Mouse (Mus musculus): ENCODE results near the gene Mthfd1. TPM values are rescaled to one million over a fixed set of nuclear protein-coding genes. Genes with fewer than 3 reads are reported as not detected.
"Not testable (repeated sequence)": the region's sequence is repeated elsewhere in the genome, so short reads cannot be mapped to it uniquely, and the experiment has no call there.

Mthfd1 gene
- total RNA-seq (2012; rRNA removed), result 182 and 198 TPM in 2 replicates

GRCm38 (mm10) chr12:76254725-76255498 lies at the start of gene Mthfd1:
Gene Mthfd1 (plus strand): TSS chr12:76255298.
- DNase-seq (ENCODE audit: low read depth, low spot score), result peak; percentile 92
- H3K36me3 ChIP-seq (ENCODE audit: control insufficient read depth, insufficient read depth, low read length, poor library complexity, severe bottlenecking), result no peaks in the 10 kb centered on the region; the same call in 1 of the 2 replicates
- H3K27ac ChIP-seq (ENCODE audit: insufficient read depth, low read depth, low read length, poor library complexity, severe bottlenecking), result peak within 1 kb of the TSS; percentile 78
- H3K4me1 ChIP-seq (ENCODE audit: control insufficient read depth in 2 of 2, insufficient read depth in 2 of 2, low read length in 2 of 2, poor library complexity in 1 of 2), result peaks cover 0 to 15% of the 10 kb centered on the region in 2 experiments; a peak in 3 of 4 replicates
- peak; percentile 89 for TF ChIP-seq CHD2 (IDR thresholded peaks at IDR 0.05; ENCODE audit: low read depth, low read length)
- no peak for TF ChIP-seq ZNF384 (IDR thresholded peaks at IDR 0.05; ENCODE audit: low read depth, low read length)
- peak; percentile 38; the same call in 1 of the 2 replicates for TF ChIP-seq HCFC1 (IDR thresholded peaks at IDR 0.05; ENCODE audit: borderline replicate concordance, insufficient read depth, low read length)
- H3K4me3 ChIP-seq (ENCODE audit: insufficient read depth in 1 of 2, low read depth in 1 of 2, low read length in 2 of 2, poor library complexity in 1 of 2, severe bottlenecking in 1 of 2), result peak within 1 kb of the TSS; percentile 84 to 88
- peak within 1 kb of the TSS; percentile 87 for H3K9ac ChIP-seq (ENCODE audit: insufficient read depth, low read depth, low read length, poor library complexity, severe bottlenecking)
- in situ Hi-C loops (cut with MboI; ENCODE audit: low sequenced_read_pairs in 2 of 2, unreplicated experiment in 2 of 2), result no loop called here
- H3K9me3 ChIP-seq (ENCODE audit: control insufficient read depth, insufficient read depth, low read depth, low read length), result no peaks in the 10 kb centered on the region

- H3K9ac ChIP-seq (ENCODE audit: insufficient read depth, low read depth, low read length, poor library complexity, severe bottlenecking), result no peak overlapping the region
- H3K4me1 ChIP-seq (ENCODE audit: control insufficient read depth in 2 of 2, insufficient read depth in 2 of 2, low read length in 2 of 2, poor library complexity in 1 of 2), result peaks cover 2 to 9% of the 10 kb centered on the region in 2 experiments; a peak in 2 of 4 replicates
- H3K9me3 ChIP-seq (ENCODE audit: control insufficient read depth, insufficient read depth, low read depth, low read length), result no peaks in the 10 kb centered on the region
- no peak overlapping the region for H3K4me3 ChIP-seq (ENCODE audit: insufficient read depth in 1 of 2, low read depth in 1 of 2, low read length in 2 of 2, poor library complexity in 1 of 2, severe bottlenecking in 1 of 2)
- H3K36me3 ChIP-seq (ENCODE audit: control insufficient read depth, insufficient read depth, low read length, poor library complexity, severe bottlenecking), result no peaks in the 10 kb centered on the region
- DNase-seq (ENCODE audit: low read depth, low spot score), result no peak
- TF ChIP-seq ZNF384 (IDR thresholded peaks at IDR 0.05; ENCODE audit: low read depth, low read length), result no peak
- TF ChIP-seq ZC3H11A (IDR thresholded peaks at IDR 0.05; ENCODE audit: borderline replicate concordance, low read depth, low read length), result no peak
- no peak for TF ChIP-seq HCFC1 (IDR thresholded peaks at IDR 0.05; ENCODE audit: borderline replicate concordance, insufficient read depth, low read length)
- TF ChIP-seq CHD2 (IDR thresholded peaks at IDR 0.05; ENCODE audit: low read depth, low read length), result no peak
- TF ChIP-seq MAFK (IDR thresholded peaks at IDR 0.05; ENCODE audit: insufficient read depth, low read depth, low read length), result no peak
- in situ Hi-C loops (cut with MboI; ENCODE audit: low sequenced_read_pairs in 2 of 2, unreplicated experiment in 2 of 2), result no loop called here
- H3K27ac ChIP-seq (ENCODE audit: insufficient read depth, low read depth, low read length, poor library complexity, severe bottlenecking), result no peak overlapping the region
Observed at GRCm38 (mm10) chr12:76209429-76209974, 45.6 kb upstream of the Mthfd1 start.

- in situ Hi-C loops (cut with MboI; ENCODE audit: low sequenced_read_pairs in 2 of 2, unreplicated experiment in 2 of 2), result no loop called here
- peak overlapping the region; percentile 91; the same call in 1 of the 2 replicates for H3K27ac ChIP-seq (ENCODE audit: insufficient read depth, low read depth, low read length, poor library complexity, severe bottlenecking)
- H3K4me1 ChIP-seq (ENCODE audit: control insufficient read depth in 2 of 2, insufficient read depth in 2 of 2, low read length in 2 of 2, poor library complexity in 1 of 2), result peaks cover 7 to 9% of the 10 kb centered on the region in 2 experiments
- H3K9ac ChIP-seq (ENCODE audit: insufficient read depth, low read depth, low read length, poor library complexity, severe bottlenecking), result peak overlapping the region; percentile 48; the same call in 1 of the 2 replicates
- DNase-seq (ENCODE audit: low read depth, low spot score), result no peak
- TF ChIP-seq HCFC1 (IDR thresholded peaks at IDR 0.05; ENCODE audit: borderline replicate concordance, insufficient read depth, low read length) (no peak), CHD2 (IDR thresholded peaks at IDR 0.05; ENCODE audit: low read depth, low read length) (peak; percentile 52)
- H3K4me3 ChIP-seq (ENCODE audit: insufficient read depth in 1 of 2, low read depth in 1 of 2, low read length in 2 of 2, poor library complexity in 1 of 2, severe bottlenecking in 1 of 2), result peak overlapping the region; percentile 32 to 77; a peak in 3 of 4 replicates
- H3K36me3 ChIP-seq (ENCODE audit: control insufficient read depth, insufficient read depth, low read length, poor library complexity, severe bottlenecking), result no peaks in the 10 kb centered on the region
- H3K9me3 ChIP-seq (ENCODE audit: control insufficient read depth, insufficient read depth, low read depth, low read length), result no peaks in the 10 kb centered on the region
Observed at GRCm38 (mm10) chr12:76215121-76215520, 40.0 kb upstream of the Mthfd1 start.

GRCm38 (mm10) chr12:76216716-76217115 lies 38.4 kb upstream of the Mthfd1 start:
- DNase-seq (ENCODE audit: low read depth, low spot score), result peak; percentile 85
- Histone ChIP-seq H3K36me3 (ENCODE audit: control insufficient read depth, insufficient read depth, low read length, poor library complexity, severe bottlenecking) (no peaks in the 10 kb centered on the region), H3K9ac (ENCODE audit: insufficient read depth, low read depth, low read length, poor library complexity, severe bottlenecking) (peak overlapping the region; percentile 85), H3K4me1 (ENCODE audit: control insufficient read depth in 2 of 2, insufficient read depth in 2 of 2, low read length in 2 of 2, poor library complexity in 1 of 2) (peaks cover 5 to 11% of the 10 kb centered on the region in 2 experiments), H3K4me3 (ENCODE audit: insufficient read depth in 1 of 2, low read depth in 1 of 2, low read length in 2 of 2, poor library complexity in 1 of 2, severe bottlenecking in 1 of 2) (peak overlapping the region; percentile 77 to 82), H3K9me3 (ENCODE audit: control insufficient read depth, insufficient read depth, low read depth, low read length) (no peaks in the 10 kb centered on the region), H3K27ac (ENCODE audit: insufficient read depth, low read depth, low read length, poor library complexity, severe bottlenecking) (peak overlapping the region; percentile 91)
- in situ Hi-C loops (cut with MboI; ENCODE audit: low sequenced_read_pairs in 2 of 2, unreplicated experiment in 2 of 2), result no loop called here
- no peak for TF ChIP-seq ZC3H11A (IDR thresholded peaks at IDR 0.05; ENCODE audit: borderline replicate concordance, low read depth, low read length)
- no peak for TF ChIP-seq ZNF384 (IDR thresholded peaks at IDR 0.05; ENCODE audit: low read depth, low read length)
- no peak for TF ChIP-seq HCFC1 (IDR thresholded peaks at IDR 0.05; ENCODE audit: borderline replicate concordance, insufficient read depth, low read length)
- no peak for TF ChIP-seq CHD2 (IDR thresholded peaks at IDR 0.05; ENCODE audit: low read depth, low read length)
- TF ChIP-seq MAFK (IDR thresholded peaks at IDR 0.05; ENCODE audit: insufficient read depth, low read depth, low read length), result no peak

- H3K4me3 ChIP-seq (ENCODE audit: insufficient read depth in 1 of 2, low read depth in 1 of 2, low read length in 2 of 2, poor library complexity in 1 of 2, severe bottlenecking in 1 of 2); H3K27ac ChIP-seq (ENCODE audit: insufficient read depth, low read depth, low read length, poor library complexity, severe bottlenecking); in situ Hi-C loops (cut with MboI; ENCODE audit: low sequenced_read_pairs in 2 of 2, unreplicated experiment in 2 of 2); H3K36me3 ChIP-seq (ENCODE audit: control insufficient read depth, insufficient read depth, low read length, poor library complexity, severe bottlenecking); DNase-seq (ENCODE audit: low read depth, low spot score); H3K4me1 ChIP-seq (ENCODE audit: control insufficient read depth in 2 of 2, insufficient read depth in 2 of 2, low read length in 2 of 2, poor library complexity in 1 of 2); H3K9me3 ChIP-seq (ENCODE audit: control insufficient read depth, insufficient read depth, low read depth, low read length): not testable (repeated sequence)
- H3K9ac ChIP-seq (ENCODE audit: insufficient read depth, low read depth, low read length, poor library complexity, severe bottlenecking), result peak overlapping the region; percentile 62; the same call in 1 of the 2 replicates
Observed at GRCm38 (mm10) chr12:76222104-76222503, 33.0 kb upstream of the Mthfd1 start.

Measured in ES-E14 (cell line).